In genomic region chr9:37363551-37363950, GRCm38 (mm10) we compare ENCODE assay signal across 27 mouse cellular contexts. TPM values are rescaled to one million over a fixed set of nuclear protein-coding genes. Genes with fewer than 3 reads are reported as not detected.
"Had no signal": no experiment of that assay in that cellular context is flagged by ENCODE, and none has a peak within 500 bp of the region (broad histone marks: within the 10 kb centered on the region; RNA-seq: fewer than 3 reads in every experiment).

No protein-coding gene starts in this region.

- H3K4me1 ChIP-seq: liver, embryonic 15.5 days had no signal

- ATAC-seq: intestine, postnatal 0 days; liver, embryonic 12.5 days had no signal

- H3K27me3 ChIP-seq: limb, embryonic 13.5 days; liver, embryonic 12.5 days; liver, embryonic 15.5 days; lung, embryonic 15.5 days; neural tube, embryonic 12.5 days; neural tube, embryonic 15.5 days had no signal

- H3K4me2 ChIP-seq: limb, embryonic 13.5 days; liver, embryonic 12.5 days; liver, embryonic 15.5 days; lung, embryonic 15.5 days; neural tube, embryonic 12.5 days; neural tube, embryonic 15.5 days had no signal

- DNase-seq: kidney, adult 8-10 months; kidney, postnatal 14 days; kidney, postnatal 4 days; layer of hippocampus, adult 9-11 months; layer of hippocampus, postnatal 36 days; liver; lung, adult 18-20 months; lung, postnatal 10 days; lung, postnatal 36 days; midbrain, embryonic 14.5 days; retina, postnatal 1 day; right cerebral cortex, postnatal 25 days; spleen, adult 18-20 months; thymus, adult 18-20 months; thymus, postnatal 36 days had no signal

- H3K4me3 ChIP-seq: limb, embryonic 10.5 days; limb, embryonic 13.5 days; liver, embryonic 12.5 days; liver, embryonic 15.5 days; lung, embryonic 15.5 days; megakaryocyte, embryonic 14.5 days; neural tube, embryonic 12.5 days; neural tube, embryonic 15.5 days had no signal

- H3K9me3 ChIP-seq: limb, embryonic 10.5 days; limb, embryonic 13.5 days; liver, embryonic 12.5 days; liver, embryonic 15.5 days; lung, embryonic 15.5 days; megakaryocyte, embryonic 14.5 days; neural tube, embryonic 12.5 days; neural tube, embryonic 15.5 days had no signal

- H3K9ac ChIP-seq: limb, embryonic 13.5 days; liver, embryonic 12.5 days; liver, embryonic 15.5 days; lung, embryonic 15.5 days; neural tube, embryonic 12.5 days; neural tube, embryonic 15.5 days had no signal

- H3K27ac ChIP-seq: limb, embryonic 10.5 days; limb, embryonic 13.5 days; liver, embryonic 12.5 days; liver, embryonic 15.5 days; lung, embryonic 15.5 days; neural tube, embryonic 12.5 days; neural tube, embryonic 15.5 days had no signal

- H3K36me3 ChIP-seq: limb, embryonic 10.5 days; limb, embryonic 13.5 days; liver, embryonic 12.5 days; liver, embryonic 15.5 days; lung, embryonic 15.5 days; neural tube, embryonic 12.5 days; neural tube, embryonic 15.5 days had no signal

RNA-seq across cellular contexts. Expression of gene Hepacam, which starts 3.6 kb away (rescaled TPM):
- polyA plus RNA-seq: intestine, embryonic 14.5 days; kidney, embryonic 16.5 days; liver, embryonic 12.5 days; liver, embryonic 15.5 days; stomach, embryonic 16.5 days had no signal
